Mouse (Mus musculus) stomach, postnatal 0 days (tissue): ENCODE data around the gene Lrrc8c.

ENCODE experiments used
- CTCF ChIP-seq: IDR thresholded peaks from 2 replicates; pipeline ENCODE4 v1.5.1; 2016; ENCODE audit warnings: antibody characterized with exemption, low read depth, mild to moderate bottlenecking, moderate library complexity
- EP300 ChIP-seq: optimal IDR thresholded peaks from 2 replicates; pipeline ENCODE3; 2016; ENCODE audit warnings: antibody characterized with exemption

DNA sequence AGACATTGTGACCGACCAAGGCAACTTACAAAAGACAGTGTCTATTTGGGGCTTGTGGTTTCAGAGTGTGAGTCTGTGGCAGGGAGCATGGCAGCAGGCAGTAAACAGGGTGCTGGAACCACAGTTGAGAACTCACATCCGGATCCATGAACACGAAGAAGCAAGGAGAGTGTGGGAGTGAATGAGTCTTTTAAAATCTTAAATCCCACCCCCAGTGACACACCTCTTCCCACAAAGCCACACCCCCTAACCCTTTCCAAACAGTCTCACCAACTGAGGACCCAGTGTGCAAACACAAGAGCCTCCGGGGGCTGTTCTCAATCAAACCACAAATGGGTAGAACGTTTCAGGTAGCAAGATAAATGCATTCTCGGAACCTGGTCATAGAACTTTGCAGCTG is 37.1 kb downstream of the Lrrc8c start:
- no peak for TF ChIP-seq CTCF
- no peak for TF ChIP-seq EP300
